Mouse (Mus musculus) induced T-regulatory cell, adult 2 months (primary cell): ENCODE results near the gene Pcgf6.

Source experiments
- DNase-seq: peaks from one replicate; pipeline ENCODE4 v3.0.0-alpha.2; 2012; ENCODE audit warnings: low read depth

The Pcgf6 gene

GRCm38 (mm10) chr19:47050271-47051032 is at the start of gene Pcgf6:
TSS of gene Pcgf6 (minus strand) at chr19:47050906.
- DNase-seq, result peak; percentile 92

- peak; percentile 98 for DNase-seq
These were observed 39.9 kb upstream of the Pcgf6 start, which contains the start of the genes Usmg5 and Pdcd11 for GRCm38 (mm10) chr19:47090550-47091156. TSS of gene Usmg5 (minus strand) at chr19:47090647. TSS of gene Pdcd11 (plus strand) at chr19:47090768.

GRCm38 (mm10) chr19:47089718-47090525 is 39.2 kb upstream of the Pcgf6 start:
- DNase-seq, result peak; percentile 68

GRCm38 (mm10) chr19:47088226-47088625 is 37.5 kb upstream of the Pcgf6 start:
- DNase-seq, result no peak

- peak; percentile 91 for DNase-seq
These were observed 17.4 kb upstream of the Pcgf6 start for GRCm38 (mm10) chr19:47067924-47068611.

- DNase-seq, result peak; percentile 99
These were observed 16.6 kb upstream of the Pcgf6 start, which contains the start of gene Taf5 for GRCm38 (mm10) chr19:47067096-47067882. TSS of gene Taf5 (plus strand) at chr19:47067746.

GRCm38 (mm10) chr19:47065860-47066259 is 15.2 kb upstream of the Pcgf6 start:
- DNase-seq, result no peak

- DNase-seq, result no peak
These were observed 7.0 kb upstream of the Pcgf6 start for GRCm38 (mm10) chr19:47057684-47058083.

- DNase-seq, result no peak
These were observed 2.8 kb upstream of the Pcgf6 start for GRCm38 (mm10) chr19:47053471-47053870.

- no peak for DNase-seq
These were observed 2.2 kb upstream of the Pcgf6 start for GRCm38 (mm10) chr19:47052927-47053326.

GRCm38 (mm10) chr19:47049840-47050239 is 866 bp downstream of the Pcgf6 start:
- DNase-seq, result no peak

GRCm38 (mm10) chr19:47049061-47049460 is 1.6 kb downstream of the Pcgf6 start:
- DNase-seq, result no peak

GRCm38 (mm10) chr19:47047236-47047833 is 3.4 kb downstream of the Pcgf6 start:
- DNase-seq, result no peak

- DNase-seq, result peak; percentile 37
These were observed 4.4 kb downstream of the Pcgf6 start for GRCm38 (mm10) chr19:47046343-47046742.

GRCm38 (mm10) chr19:47043608-47044007 is 7.1 kb downstream of the Pcgf6 start:
- peak; percentile 55 for DNase-seq

GRCm38 (mm10) chr19:47040720-47041473 is 9.8 kb downstream of the Pcgf6 start:
- DNase-seq, result no peak

GRCm38 (mm10) chr19:47036596-47036995 is 14.1 kb downstream of the Pcgf6 start:
- DNase-seq, result no peak

- DNase-seq, result no peak
These were observed 15.8 kb downstream of the Pcgf6 start for GRCm38 (mm10) chr19:47034916-47035315.

GRCm38 (mm10) chr19:47031770-47032169 is 18.9 kb downstream of the Pcgf6 start:
- DNase-seq, result no peak

GRCm38 (mm10) chr19:47029796-47030195 is 20.9 kb downstream of the Pcgf6 start:
- no peak for DNase-seq
